In genomic region chr11:103666181-103666906, GRCm38 (mm10) we compare ENCODE assay signal across 9 mouse cellular contexts. TPM values are rescaled to one million over a fixed set of nuclear protein-coding genes. Genes with fewer than 3 reads are reported as not detected.
A peak's percentile ranks its signal among the peaks of the same experiment; 100 is the strongest.
DNase-seq lines count a peak whose midpoint lies in the region; ATAC-seq and TF ChIP-seq lines count a peak whose summit lies in the region.
"Had no signal": no experiment of that assay in that cellular context is flagged by ENCODE, and none has a peak within 500 bp of the region (broad histone marks: within the 10 kb centered on the region; RNA-seq: fewer than 3 reads in every experiment).

No protein-coding gene starts in this region.

- WGBS in forebrain, postnatal 0 days = 11% methylated on average over 10 of the region's 10 CpGs
- 7% methylated on average over 10 of the region's 10 CpGs for WGBS in olfactory bulb, adult 2 months

- peak overlapping the region; percentile 30 for H3K4me2 ChIP-seq in forebrain, postnatal 0 days (ENCODE audit: low read depth)

- H3K36me3 ChIP-seq in forebrain, postnatal 0 days (ENCODE audit: insufficient read depth) = no peaks in the 10 kb centered on the region

- ATAC-seq in forebrain, postnatal 0 days = peak; percentile 87
- no peak for ATAC-seq in CD4-positive, CD25-positive, alpha-beta regulatory T cell, adult 4 months
- ATAC-seq in erythroid progenitor cell, adult 5-6 weeks (replicated peaks; ENCODE audit: low FRiP score, poor library complexity, severe bottlenecking) = no peak

- peak; percentile 66 for DNase-seq in adrenal gland, postnatal 10 days
- DNase-seq in adrenal gland, postnatal 4 days (ENCODE audit: low spot score in 2 of 2) = no peak
- peak; percentile 86 for DNase-seq in forebrain, postnatal 0 days
- DNase-seq in left cerebral cortex, adult 11 months (ENCODE audit: low spot score) = peak; percentile 89
- no peak for DNase-seq in kidney, postnatal 25 days

- no peak overlapping the region for H3K4me3 ChIP-seq in forebrain, postnatal 0 days (ENCODE audit: low read depth, low read length)
- peak overlapping the region; percentile 30 for H3K4me3 ChIP-seq in olfactory bulb, adult 2 months (ENCODE audit: insufficient read depth, low read depth, low read length)

- no peak; the same call in 1 of the 2 replicates for TF ChIP-seq POLR2A in olfactory bulb, adult 2 months (IDR thresholded peaks at IDR 0.05; ENCODE audit: insufficient read depth, low read depth, low read length)

- no peaks in the 10 kb centered on the region for H3K9me3 ChIP-seq in forebrain, postnatal 0 days (ENCODE audit: low read length)

- peak overlapping the region; percentile 25; the same call in 1 of the 2 replicates for H3K9ac ChIP-seq in forebrain, postnatal 0 days

- peaks cover 33% of the 10 kb centered on the region for H3K4me1 ChIP-seq in forebrain, postnatal 0 days (ENCODE audit: insufficient read depth)
- H3K4me1 ChIP-seq in olfactory bulb, adult 2 months (ENCODE audit: control insufficient read depth, insufficient read depth, low read length) = peaks cover 46% of the 10 kb centered on the region

- peak overlapping the region; percentile 75 for H3K27ac ChIP-seq in forebrain, postnatal 0 days (ENCODE audit: low read depth, low read length)
- peak overlapping the region; percentile 99 for H3K27ac ChIP-seq in olfactory bulb, adult 2 months (ENCODE audit: insufficient read depth, low read depth, low read length)

- no peak for TF ChIP-seq CTCF in forebrain, postnatal 0 days (IDR thresholded peaks at IDR 0.05; ENCODE audit: low read depth)
- TF ChIP-seq CTCF in olfactory bulb, adult 2 months (IDR thresholded peaks at IDR 0.05; ENCODE audit: insufficient read depth, low read depth, low read length) = no peak

- no peaks in the 10 kb centered on the region for H3K27me3 ChIP-seq in forebrain, postnatal 0 days (ENCODE audit: insufficient read depth, low read length)

RNA-seq across cellular contexts. Expression of gene Rprml, which starts 17.0 kb away (rescaled TPM):
- total RNA-seq in adrenal gland, postnatal 10 days (2021) = under 1 TPM in 1 of 2 experiments, not detected in 1; 0.45 TPM
- total RNA-seq in adrenal gland, postnatal 4 days (2021) = under 1 TPM in 1 of 2 experiments, not detected in 1; 0.31 TPM
- total RNA-seq in forebrain, postnatal 0 days (2014; rRNA removed) = 44.8 and 56.6 TPM in 2 replicates
- polyA plus RNA-seq in forebrain, postnatal 0 days (2015; fragmentation: Nextera tagmentation; extraction: Ambion mirVana) = 65.4 and 71.1 TPM in 2 replicates
- not detected in 2 replicates for polyA plus RNA-seq in olfactory bulb, adult 2 months (2012; ENCODE audit: insufficient read depth, insufficient read length, low replicate concordance, missing spikeins)
- polyA plus RNA-seq in CD4-positive, CD25-positive, alpha-beta regulatory T cell, adult 4 months (2017; shearing (Covaris generic)) = not detected
- not detected in 2 replicates for total RNA-seq in erythroid progenitor cell, adult 5-6 weeks (2015; ENCODE audit: low replicate concordance)
- total RNA-seq in erythroid progenitor cell, adult 5-6 weeks (2017; ENCODE audit: low replicate concordance) = not detected in 2 replicates
- polyA plus RNA-seq: limb, embryonic 11.5 days had no signal

RNA-seq across cellular contexts. Expression of gene Lyzl6, which starts 27.7 kb away (rescaled TPM):
- not detected for total RNA-seq in adrenal gland, postnatal 10 days (2021)
- not detected for total RNA-seq in adrenal gland, postnatal 4 days (2021)
- total RNA-seq in forebrain, postnatal 0 days (2014; rRNA removed) = not detected in 2 replicates
- polyA plus RNA-seq in forebrain, postnatal 0 days (2015; fragmentation: Nextera tagmentation; extraction: Ambion mirVana) = not detected in 2 replicates
- polyA plus RNA-seq in olfactory bulb, adult 2 months (2012; ENCODE audit: insufficient read depth, insufficient read length, low replicate concordance, missing spikeins) = not detected in 2 replicates
- not detected for polyA plus RNA-seq in CD4-positive, CD25-positive, alpha-beta regulatory T cell, adult 4 months (2017; shearing (Covaris generic))
- not detected in 2 replicates for total RNA-seq in erythroid progenitor cell, adult 5-6 weeks (2015; ENCODE audit: low replicate concordance)
- total RNA-seq in erythroid progenitor cell, adult 5-6 weeks (2017; ENCODE audit: low replicate concordance) = not detected in 2 replicates
- polyA plus RNA-seq: limb, embryonic 11.5 days had no signal

RNA-seq across cellular contexts. Expression of gene Gosr2, which starts 31.4 kb away (rescaled TPM):
- 10 to 100 TPM; 64.3 to 72.7 TPM for total RNA-seq in adrenal gland, postnatal 10 days (2021)
- 10 to 100 TPM; 83.7 to 86.7 TPM for total RNA-seq in adrenal gland, postnatal 4 days (2021)
- total RNA-seq in forebrain, postnatal 0 days (2014; rRNA removed) = 91.6 and 117 TPM in 2 replicates
- polyA plus RNA-seq in forebrain, postnatal 0 days (2015; fragmentation: Nextera tagmentation; extraction: Ambion mirVana) = 102 and 103 TPM in 2 replicates
- polyA plus RNA-seq in olfactory bulb, adult 2 months (2012; ENCODE audit: insufficient read depth, insufficient read length, low replicate concordance, missing spikeins) = not detected in 2 replicates
- 100 to 1,000 TPM in 1 of 2 experiments, 10 to 100 TPM in 1; 78.8 to 115 TPM for polyA plus RNA-seq in CD4-positive, CD25-positive, alpha-beta regulatory T cell, adult 4 months (2017; shearing (Covaris generic))
- 13.0 and 16.3 TPM in 2 replicates for total RNA-seq in erythroid progenitor cell, adult 5-6 weeks (2015; ENCODE audit: low replicate concordance)
- total RNA-seq in erythroid progenitor cell, adult 5-6 weeks (2017; ENCODE audit: low replicate concordance) = 14.8 and 15.2 TPM in 2 replicates

RNA-seq across cellular contexts. Expression of gene Gm884, which starts 45.4 kb away (rescaled TPM):
- not detected for total RNA-seq in adrenal gland, postnatal 10 days (2021)
- not detected for total RNA-seq in adrenal gland, postnatal 4 days (2021)
- total RNA-seq in forebrain, postnatal 0 days (2014; rRNA removed) = not detected in 2 replicates
- polyA plus RNA-seq in forebrain, postnatal 0 days (2015; fragmentation: Nextera tagmentation; extraction: Ambion mirVana) = not detected in 2 replicates
- polyA plus RNA-seq in olfactory bulb, adult 2 months (2012; ENCODE audit: insufficient read depth, insufficient read length, low replicate concordance, missing spikeins) = not detected in 2 replicates
- polyA plus RNA-seq in CD4-positive, CD25-positive, alpha-beta regulatory T cell, adult 4 months (2017; shearing (Covaris generic)) = not detected
- total RNA-seq in erythroid progenitor cell, adult 5-6 weeks (2015; ENCODE audit: low replicate concordance) = not detected in 2 replicates
- total RNA-seq in erythroid progenitor cell, adult 5-6 weeks (2017; ENCODE audit: low replicate concordance) = not detected in 2 replicates
- polyA plus RNA-seq: limb, embryonic 11.5 days had no signal

Comparison
In these comparisons a context has a peak if more than half of its experiments do, and no peak if none do; other contexts are left out.
1. DNase-seq: peak in adrenal gland, postnatal 10 days (single experiment), forebrain, postnatal 0 days (single experiment) and left cerebral cortex, adult 11 months (single experiment); none in adrenal gland, postnatal 4 days (0 of 2) and kidney, postnatal 25 days (0 of 2).
2. RNA of gene Rprml, which starts 17.0 kb away (total RNA-seq): 44.8 to 56.6 TPM in forebrain, postnatal 0 days; 0.45 TPM in adrenal gland, postnatal 10 days, 0.31 TPM in adrenal gland, postnatal 4 days and not detected in erythroid progenitor cell, adult 5-6 weeks; every median in the first group is over 10 times any median in the second.